Mouse (Mus musculus) frontal cortex, postnatal 14 days (tissue): Measurements from ENCODE around the gene Cpa4.

Experiments
- DNase-seq, 2 experiments: peaks; one replicate each; pipeline ENCODE4 v3.0.0; 2022; ENCODE audit warnings: low spot score in 2 of 2

Cpa4 gene

GRCm38 (mm10) chr6:30568069-30568468, at the start of gene Cpa4:
Gene Cpa4, plus strand, starts transcription at chr6:30568369.
- no peak for DNase-seq

- no peak for DNase-seq
Measured at GRCm38 (mm10) chr6:30520400-30520799, 47.8 kb upstream of the Cpa4 start.

DNA sequence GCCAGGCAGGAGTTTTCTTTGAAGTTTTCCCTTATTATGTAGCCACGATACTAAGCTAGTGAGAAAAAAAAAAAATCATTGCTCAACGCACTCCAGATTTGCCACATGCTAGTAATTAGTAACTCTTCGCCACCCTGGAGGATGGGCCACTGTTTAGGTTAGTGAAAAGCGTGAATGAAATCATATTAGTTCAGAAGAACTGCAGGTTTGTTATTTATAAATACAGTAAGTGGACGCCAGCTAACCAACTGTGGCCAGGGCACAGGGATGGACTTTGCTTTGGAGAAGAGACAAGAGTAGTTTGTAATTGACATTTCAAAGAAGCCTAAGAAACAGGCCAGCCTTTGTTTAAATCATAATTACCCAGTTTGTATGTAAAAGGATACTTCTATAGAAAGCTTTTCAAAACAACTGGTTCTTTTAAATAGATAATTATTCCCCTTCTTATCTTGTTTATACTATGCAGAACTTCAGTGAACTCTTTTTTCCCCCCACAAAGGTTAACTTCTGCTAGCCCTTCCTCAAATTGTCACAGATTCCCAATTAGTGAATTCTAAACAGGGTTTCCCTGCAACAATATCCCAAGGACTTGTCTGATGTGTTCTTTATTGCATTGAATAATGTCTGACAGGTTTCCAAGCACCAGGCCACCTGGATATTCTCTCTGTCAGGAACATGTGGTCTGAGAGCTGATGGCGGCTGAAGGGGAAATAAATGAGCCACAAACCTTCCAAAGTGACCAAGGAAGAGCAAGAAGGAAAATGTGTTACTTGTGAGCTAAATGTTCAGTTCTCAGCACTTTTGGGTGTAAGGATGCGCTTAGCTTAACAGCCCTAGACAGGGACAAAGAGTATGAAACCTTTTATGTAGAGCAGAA, 42.5 kb upstream of the Cpa4 start:
- no peak for DNase-seq

DNA sequence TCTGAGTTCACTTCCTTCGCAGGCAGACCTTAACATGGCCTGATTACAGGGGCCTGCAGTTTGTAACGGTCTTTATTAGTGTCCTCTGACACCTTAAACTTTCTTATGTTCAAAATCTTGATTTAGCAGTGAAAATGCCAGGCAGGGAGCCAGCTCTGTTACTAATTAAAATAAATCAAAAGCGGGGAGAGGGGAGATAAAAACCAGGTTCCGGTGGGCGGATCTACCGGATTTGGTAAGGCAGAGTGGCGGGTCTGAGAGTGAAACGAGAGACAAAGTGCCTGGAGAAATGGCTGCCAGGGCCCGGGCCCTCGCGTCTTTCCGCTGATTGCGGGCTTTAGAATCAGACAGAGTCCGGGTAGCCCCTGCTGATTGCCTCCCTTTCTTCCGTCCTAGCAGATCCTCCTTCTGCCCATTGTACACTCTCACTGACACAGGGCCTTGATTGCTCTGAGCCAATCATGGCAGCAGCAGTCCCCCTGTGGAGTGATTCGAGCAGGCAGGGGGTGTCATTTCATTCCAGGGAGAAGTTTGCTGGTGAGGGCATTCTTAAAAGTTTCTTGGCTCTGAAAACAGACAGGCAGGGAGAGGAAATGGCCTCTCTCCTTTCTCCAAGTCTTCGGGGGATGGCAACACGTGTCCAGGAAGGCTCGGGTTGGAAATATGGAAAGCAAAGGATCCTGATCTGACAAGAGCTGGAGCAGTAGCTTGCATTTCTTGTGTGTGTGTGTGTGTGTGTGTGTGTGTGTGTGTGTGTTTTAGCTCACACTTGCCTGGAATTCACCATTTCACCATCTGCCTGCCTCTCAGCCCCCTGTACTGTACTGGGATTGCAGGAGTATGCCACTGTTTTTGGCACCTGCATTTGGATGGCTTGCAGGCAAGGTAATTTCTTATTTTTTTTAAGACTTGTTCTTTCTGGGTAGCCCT, 41.3 kb upstream of the Cpa4 start:
- no peak for DNase-seq

DNA sequence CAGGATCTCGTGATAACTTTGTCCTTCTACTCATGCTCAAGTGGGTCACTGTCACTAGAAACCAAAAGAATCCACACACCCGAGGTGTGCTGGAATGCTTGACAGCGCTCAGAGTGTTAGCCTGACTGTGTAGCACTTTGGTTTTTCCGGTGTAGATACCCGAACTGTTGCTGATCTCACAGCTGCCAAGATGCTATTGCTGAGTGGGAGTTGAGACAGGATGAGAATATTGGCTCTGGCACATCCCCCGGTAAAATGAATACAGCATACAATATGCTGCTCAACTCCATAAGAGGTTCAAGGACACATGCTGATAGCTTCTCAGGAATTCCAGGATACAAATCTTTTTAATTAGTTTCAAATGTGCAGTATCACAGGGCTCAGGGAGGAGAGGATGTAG, 39.4 kb upstream of the Cpa4 start:
- DNase-seq: no peak

DNA sequence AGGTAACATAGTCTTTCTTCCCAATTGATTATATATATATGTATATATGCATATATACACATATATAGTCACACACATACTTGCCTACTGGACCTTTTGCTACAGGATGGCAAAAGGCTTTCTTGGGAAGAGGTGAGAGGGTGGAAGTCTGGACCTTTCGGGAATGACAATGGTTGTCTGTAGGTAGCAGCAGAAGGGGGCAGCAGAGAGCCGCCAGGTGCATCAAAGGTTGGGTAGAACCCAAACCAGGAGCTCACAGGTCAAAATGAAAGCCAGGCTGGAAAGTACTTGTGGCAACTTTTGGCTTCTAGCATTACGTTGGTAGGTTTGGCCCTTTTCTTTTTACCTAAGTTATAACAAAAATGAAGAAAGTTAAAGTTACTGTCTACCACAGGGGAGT, 32.8 kb upstream of the Cpa4 start:
- no peak for DNase-seq

DNA sequence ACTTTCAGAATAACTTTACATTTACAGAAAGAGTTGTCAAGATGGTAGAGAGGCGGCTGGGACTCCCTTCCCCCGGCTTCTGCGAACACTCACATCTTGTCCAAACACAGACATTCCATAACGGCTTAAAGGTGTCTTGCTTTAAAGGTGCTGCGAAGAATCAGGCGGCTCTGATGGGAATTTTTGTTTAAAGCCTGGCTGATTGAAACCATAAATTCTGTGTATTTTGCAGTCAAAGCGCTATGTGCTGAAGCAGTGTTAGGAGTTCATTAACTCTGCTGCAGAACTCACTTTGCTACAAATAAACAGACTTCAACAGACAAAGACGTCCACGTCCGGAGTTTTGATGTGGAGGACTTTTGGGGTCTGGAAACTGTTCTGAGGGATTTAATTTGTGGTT, 29.9 kb upstream of the Cpa4 start:
- no peak for DNase-seq

GRCm38 (mm10) chr6:30538800-30539199, 29.4 kb upstream of the Cpa4 start:
- no peak for DNase-seq

DNA sequence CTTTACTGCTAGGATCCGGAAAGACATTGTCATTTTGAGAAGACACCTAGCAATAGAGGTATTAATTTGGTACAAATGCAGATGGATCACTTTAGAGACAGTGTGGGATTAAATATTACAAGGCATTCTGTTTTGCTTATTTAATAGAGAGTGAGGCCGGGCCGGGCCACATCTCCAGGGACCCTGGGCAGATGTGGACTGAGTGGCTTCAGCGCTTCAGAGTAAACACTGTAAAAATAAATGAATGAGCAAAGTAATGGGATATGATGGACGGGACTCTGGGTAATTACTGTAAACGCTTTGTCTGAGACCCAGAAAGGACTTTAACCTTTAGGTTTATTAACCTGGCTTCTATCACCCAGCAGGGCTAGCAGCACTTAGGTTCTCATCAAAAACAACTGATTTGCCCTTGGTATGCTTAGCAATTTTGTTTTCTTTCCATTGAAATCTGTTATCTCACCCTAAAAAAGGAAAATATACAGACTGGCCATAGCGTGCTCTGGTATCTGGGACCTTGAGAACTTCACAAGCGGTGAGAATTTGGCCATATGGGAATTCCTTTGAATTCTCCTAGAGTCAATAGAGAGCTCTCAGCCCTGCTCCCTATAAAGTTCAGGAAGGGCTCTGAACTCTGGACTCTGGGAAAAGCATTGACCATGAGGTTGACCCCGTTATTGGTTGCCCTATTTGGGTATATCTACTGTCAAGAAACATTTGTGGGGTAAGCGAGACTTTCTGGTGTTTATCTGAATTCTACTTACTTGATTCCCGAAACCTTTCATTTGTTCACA, 27.0 kb upstream of the Cpa4 start, which contains the start of gene Cpa2:
Cpa2 (plus strand) TSS at position 574 of the 791 bp plus-strand sequence.
- no peak for DNase-seq

GRCm38 (mm10) chr6:30542277-30542676, 25.9 kb upstream of the Cpa4 start:
- DNase-seq: no peak

DNA sequence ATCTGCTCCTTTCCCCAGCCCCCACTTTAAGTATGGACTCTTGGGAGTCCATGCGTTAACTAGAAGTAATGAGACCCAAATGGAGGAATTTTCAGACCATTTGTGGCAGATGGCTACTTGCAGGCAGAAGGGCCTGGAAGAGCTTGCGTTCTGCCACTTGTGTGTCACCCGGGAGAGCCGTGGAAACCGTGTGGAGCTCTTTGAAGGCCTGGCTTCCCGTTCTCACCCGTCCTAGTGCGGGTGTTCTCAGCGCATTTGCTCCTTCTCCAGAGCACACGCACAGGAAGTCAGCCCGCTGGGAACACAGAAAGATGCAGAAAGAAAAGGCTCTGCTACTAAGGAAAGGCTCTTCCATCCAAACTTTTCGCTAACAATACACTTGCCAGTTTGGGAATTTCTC, 25.1 kb upstream of the Cpa4 start:
- DNase-seq: no peak

- no peak for DNase-seq
Measured at GRCm38 (mm10) chr6:30543851-30544250, 24.3 kb upstream of the Cpa4 start.

DNA sequence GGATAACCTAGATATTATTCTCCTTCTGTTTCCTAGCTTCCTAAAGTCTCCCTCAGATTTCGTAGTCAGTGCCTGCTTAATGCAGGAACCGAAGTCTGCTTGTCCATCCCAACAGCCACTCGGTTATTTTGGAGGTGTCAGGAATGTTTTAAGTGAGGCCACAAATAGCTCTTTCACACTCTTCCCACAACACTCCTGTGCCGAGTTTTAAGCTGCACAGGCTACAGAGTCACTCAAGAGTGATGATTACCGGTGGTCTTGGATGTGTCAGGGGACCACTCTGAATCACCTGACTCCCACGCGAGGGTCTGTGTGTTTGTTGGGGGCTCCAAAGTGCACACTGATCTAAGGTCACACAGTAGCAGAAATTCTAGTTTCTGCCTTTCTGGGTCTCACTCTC, 22.5 kb upstream of the Cpa4 start:
- no peak for DNase-seq

GRCm38 (mm10) chr6:30546571-30547273, 21.4 kb upstream of the Cpa4 start:
- no peak for DNase-seq

DNA sequence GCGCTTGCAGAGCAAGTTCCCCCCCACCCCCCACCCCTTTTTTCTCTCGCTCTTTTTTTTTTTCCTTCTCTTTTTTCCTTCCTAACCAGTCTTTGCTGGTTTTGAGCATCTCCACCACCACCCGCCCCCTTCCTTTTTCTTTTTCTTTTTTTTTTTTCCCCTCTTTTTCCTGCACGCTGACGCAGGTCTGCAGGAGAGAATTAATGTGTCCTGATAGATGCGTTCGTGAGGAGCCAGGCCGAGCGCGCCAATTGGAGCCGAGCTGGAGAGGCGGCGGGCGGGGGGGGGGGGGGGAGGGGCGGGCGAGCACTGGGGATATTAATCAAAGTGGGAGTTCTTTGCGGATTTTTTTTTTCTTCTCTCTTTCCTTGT, 20.9 kb upstream of the Cpa4 start:
- no peak for DNase-seq

- no peak for DNase-seq
Measured at GRCm38 (mm10) chr6:30547656-30548306, 20.4 kb upstream of the Cpa4 start.

- no peak for DNase-seq
Measured at GRCm38 (mm10) chr6:30549231-30549761, 18.9 kb upstream of the Cpa4 start.

DNA sequence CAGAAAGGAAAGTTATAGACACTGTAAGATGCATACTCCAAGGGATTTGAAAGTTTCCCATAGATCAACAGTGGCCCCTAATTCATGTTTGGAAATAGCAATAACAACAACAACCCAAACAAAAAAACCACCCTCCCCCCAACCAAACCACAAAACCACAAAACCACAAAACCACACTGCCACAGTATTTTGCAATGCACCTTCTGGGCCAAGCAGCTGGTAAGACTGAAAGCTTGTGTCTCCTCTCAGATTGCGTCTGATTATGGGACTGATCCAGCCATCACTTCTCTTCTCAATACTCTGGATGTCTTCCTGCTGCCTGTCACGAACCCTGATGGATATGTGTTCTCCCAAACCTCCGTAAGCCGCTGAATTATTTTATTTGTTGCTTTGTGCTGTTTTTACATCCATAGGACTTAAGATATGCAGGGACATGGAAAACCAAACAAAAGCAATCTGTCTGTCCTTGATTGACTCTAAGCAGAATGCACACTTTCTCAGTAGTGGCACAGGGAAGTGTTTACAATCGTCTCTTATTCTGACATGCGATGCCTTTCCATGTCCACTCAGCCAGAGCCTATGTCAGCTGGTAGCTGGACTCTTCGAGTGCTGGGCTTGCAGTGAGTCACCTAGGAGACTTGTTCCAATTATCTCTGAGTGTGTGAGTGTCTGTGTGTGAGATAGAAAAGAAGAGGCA, 17.5 kb upstream of the Cpa4 start:
- DNase-seq: no peak

DNA sequence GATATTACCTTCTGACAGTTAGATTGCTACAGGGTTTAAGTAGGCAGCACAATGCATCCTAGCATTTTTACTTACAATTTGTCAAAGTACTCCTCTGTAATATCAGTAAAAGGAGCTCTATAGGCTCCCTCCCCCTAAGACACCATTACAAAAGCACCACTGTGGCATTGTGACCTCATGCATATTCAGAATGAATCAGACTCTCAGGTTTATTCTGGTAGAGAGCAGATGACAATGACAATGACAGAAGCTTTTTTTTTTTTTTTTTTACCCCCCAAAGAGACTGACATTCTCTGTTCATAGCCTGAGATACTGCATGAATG, 17.0 kb upstream of the Cpa4 start:
- no peak for DNase-seq
